Mouse (Mus musculus) liver, embryonic 14.5 days (tissue): ENCODE results near the gene Zfpm1. TPM values are rescaled to one million over a fixed set of nuclear protein-coding genes. Genes with fewer than 3 reads are reported as not detected.

Experiments
- ATAC-seq: fragments of 200-750 bp; cut with Nextera tagmentation; 2 replicates; pipeline ENCODE4 v1.8.0; 2017; ENCODE audit warnings: moderate number of reproducible peaks, mild to moderate bottlenecking, moderate library complexity; ENCODE audit not compliant: insufficient read depth
- DNase-seq, 3 experiments: peaks; one replicate each; pipeline ENCODE4 v3.0.0-alpha.2; 2012 to 2013; ENCODE audit warnings: low read depth in 3 of 3, low spot score in 3 of 3
- H3K27ac ChIP-seq: fragments of 300-500 bp; sonication (generic); 2 replicates; pipeline ENCODE4 v1.5.1; 2014; ENCODE audit warnings: moderate library complexity, mild to moderate bottlenecking, control low read depth, inconsistent platforms
- H3K27me3 ChIP-seq: fragments of 300-500 bp; sonication (generic); 2 replicates; pipeline ENCODE4 v1.6.1; 2014; ENCODE audit warnings: mild to moderate bottlenecking, low read length, moderate library complexity; ENCODE audit not compliant: control insufficient read depth, insufficient read depth
- H3K36me3 ChIP-seq: fragments of 300-500 bp; sonication (generic); replicated peaks from 2 replicates; pipeline ENCODE4 v1.6.1; 2014; ENCODE audit warnings: low read depth; ENCODE audit not compliant: control insufficient read depth, insufficient read depth
- H3K4me1 ChIP-seq, 2 experiments: fragments of 200-500 bp in 1 of 2; fragments of 300-500 bp in 1 of 2; sonication (generic) in 1 of 2; replicated peaks; 2 replicates each; pipeline ENCODE4 v1.6.1; 2012 to 2014; ENCODE audit warnings: antibody characterized with exemption in 1 of 2, inconsistent platforms in 1 of 2, low read length in 1 of 2; ENCODE audit not compliant: control insufficient read depth in 2 of 2, insufficient read depth in 2 of 2
- H3K4me2 ChIP-seq: fragments of 300-500 bp; sonication (generic); 2 replicates; pipeline ENCODE4 v1.6.1; 2014; ENCODE audit warnings: low read depth, mild to moderate bottlenecking, control low read depth, moderate library complexity
- H3K4me3 ChIP-seq, 2 experiments: fragments of 200-500 bp in 1 of 2; fragments of 300-500 bp in 1 of 2; sonication (generic) in 1 of 2; 2 replicates each; pipeline ENCODE4 v1.5.1; 2012 to 2014; ENCODE audit warnings: low read depth in 2 of 2, low read length in 2 of 2, mild to moderate bottlenecking in 2 of 2, control low read depth in 1 of 2, inconsistent platforms in 1 of 2, moderate library complexity in 1 of 2; ENCODE audit not compliant: insufficient read depth in 1 of 2
- H3K9ac ChIP-seq: fragments of 300-500 bp; sonication (generic); replicated peaks from 2 replicates; pipeline ENCODE4 v1.6.1; 2014; ENCODE audit warnings: mild to moderate bottlenecking, control low read depth, moderate library complexity
- H3K9me3 ChIP-seq: fragments of 300-500 bp; sonication (generic); 2 replicates; pipeline ENCODE4 v1.6.1; 2016; ENCODE audit warnings: low read length, mixed read lengths; ENCODE audit not compliant: control insufficient read depth
- CTCF ChIP-seq: IDR thresholded peaks from 2 replicates; pipeline ENCODE4 v1.5.1; 2016; ENCODE audit warnings: antibody characterized with exemption, low read depth, control low read depth
- EP300 ChIP-seq: IDR thresholded peaks from 2 replicates; pipeline ENCODE4 v1.6.1; 2016; ENCODE audit warnings: antibody characterized with exemption, low read depth
- WGBS: fragments of 180-500 bp; shearing (Covaris S2); extraction: QIAGEN DNeasy Blood & Tissue Kit; methylation state at CpG from one replicate; pipeline ENCODE4 v1.1.7; 2014; ENCODE audit not compliant: insufficient replicate concordance; 5-methylcytosine and 5-hydroxymethylcytosine counted together
- polyA plus RNA-seq, 2 experiments: library from polyadenylated mRNA; depleted of rRNA in 1 of 2; stranded (reverse) in 1 of 2; unstranded in 1 of 2; fragments of >200 nt; fragmentation: Nextera tagmentation in 1 of 2; extraction: Ambion mirVana in 1 of 2; gene quantifications; 2 replicates each; pipeline versions ENCODE4 v1.2.1 to v1.2.3; 2012 to 2014

Gene Zfpm1
- polyA plus RNA-seq, 2 experiments = 13.3 to 69.6 TPM

- WGBS = 71% methylated on average over 5 of the region's 5 CpGs
- Histone ChIP-seq H3K27me3 (no peaks in the 10 kb centered on the region), H3K4me1 (peaks cover 46 to 52% of the 10 kb centered on the region in 2 experiments), H3K4me3 (no peak overlapping the region), H3K9ac (no peak overlapping the region; the same call in none of the 2 replicates), H3K4me2 (no peak overlapping the region), H3K36me3 (no peaks in the 10 kb centered on the region), H3K27ac (no peak overlapping the region), H3K9me3 (no peaks in the 10 kb centered on the region)
- no peak for ATAC-seq
- TF ChIP-seq CTCF (no peak), EP300 (no peak)
- no peak for DNase-seq
Measured at GRCm38 (mm10) chr8:122347811-122348552, 66.0 kb downstream of the Zfpm1 start.

GRCm38 (mm10) chr8:122349357-122350297, 67.7 kb downstream of the Zfpm1 start:
- no peaks in the 10 kb centered on the region for H3K27me3 ChIP-seq
- DNase-seq (peak in 2 of 3 experiments; percentile 47 to 55), ATAC-seq (peak; percentile 85)
- 7% methylated on average over 15 of the region's 15 CpGs for WGBS
- H3K9ac ChIP-seq = peak overlapping the region; percentile 43
- H3K9me3 ChIP-seq = no peaks in the 10 kb centered on the region
- H3K27ac ChIP-seq = peak overlapping the region; percentile 82
- peak overlapping the region; percentile 51 for H3K4me2 ChIP-seq
- H3K4me1 ChIP-seq = peaks cover 32 to 37% of the 10 kb centered on the region in 2 experiments
- TF ChIP-seq EP300 = peak; percentile 49; the same call in 1 of the 2 replicates
- peak; percentile 40; the same call in 1 of the 2 replicates for TF ChIP-seq CTCF
- H3K4me3 ChIP-seq = no peak overlapping the region
- no peaks in the 10 kb centered on the region for H3K36me3 ChIP-seq

- WGBS = 42% methylated on average over 11 of the region's 11 CpGs
- ATAC-seq = no peak
- Histone ChIP-seq H3K4me1 (peaks cover 23 to 29% of the 10 kb centered on the region in 2 experiments), H3K4me2 (peak overlapping the region; percentile 51), H3K36me3 (no peaks in the 10 kb centered on the region), H3K9me3 (no peaks in the 10 kb centered on the region), H3K27me3 (no peaks in the 10 kb centered on the region), H3K27ac (no peak overlapping the region), H3K9ac (no peak overlapping the region), H3K4me3 (no peak overlapping the region)
- no peak for DNase-seq
- no peak for TF ChIP-seq EP300
- no peak for TF ChIP-seq CTCF
Measured at GRCm38 (mm10) chr8:122350309-122351089, 68.6 kb downstream of the Zfpm1 start.

- DNase-seq (no peak), ATAC-seq (no peak)
- no peaks in the 10 kb centered on the region for H3K36me3 ChIP-seq
- no peak overlapping the region for H3K9ac ChIP-seq
- no peaks in the 10 kb centered on the region for H3K9me3 ChIP-seq
- 83% methylated on average over 8 of the region's 8 CpGs for WGBS
- no peak overlapping the region for H3K4me3 ChIP-seq
- no peak for TF ChIP-seq EP300
- no peak for TF ChIP-seq CTCF
- no peaks in the 10 kb centered on the region for H3K27me3 ChIP-seq
- H3K4me1 ChIP-seq = peaks cover 14 to 15% of the 10 kb centered on the region in 2 experiments
- H3K4me2 ChIP-seq = no peak overlapping the region
- no peak overlapping the region for H3K27ac ChIP-seq
Measured at GRCm38 (mm10) chr8:122354157-122354556, 72.2 kb downstream of the Zfpm1 start.
